Mouse (Mus musculus) G1E (cell line): Measurements from ENCODE around the gene Nfasc.

Experiments
- CTCF ChIP-seq: IDR thresholded peaks from 2 replicates; pipeline ENCODE4 v1.5.1; 2012; ENCODE audit warnings: low read depth, low read length, inconsistent platforms, mixed read lengths
- GATA1 ChIP-seq: IDR thresholded peaks from 2 replicates; pipeline ENCODE4 v1.6.1; 2012; ENCODE audit warnings: borderline replicate concordance, low read length, inconsistent platforms, mixed read lengths
- POLR2AphosphoS5 ChIP-seq: IDR thresholded peaks from 2 replicates; pipeline ENCODE4 v1.6.1; 2012; ENCODE audit warnings: low read depth, low read length, inconsistent platforms; ENCODE audit not compliant: insufficient replicate concordance
- TAL1 ChIP-seq: conservative IDR thresholded peaks from 2 replicates; pipeline ENCODE4 v1.6.1; 2012; ENCODE audit warnings: low read depth, low read length, inconsistent platforms, mixed read lengths

GRCm38 (mm10) chr1:132609048-132609634 lies 132.5 kb downstream of the Nfasc start:
- TF ChIP-seq CTCF (peak; percentile 66), GATA1 (no peak), TAL1 (no peak), POLR2AphosphoS5 (no peak)
